Mouse (Mus musculus) stomach, postnatal 0 days (tissue): ENCODE measurements at regions not wholly inside any gene's neighbourhood (a gene's known extent, or its start where the extent isn't known, plus 50 kb on each side); places are given as distances from the start of the nearest gene placed in this dataset.

Source experiments
- CTCF ChIP-seq: IDR thresholded peaks from 2 replicates; pipeline ENCODE4 v1.5.1; 2016; ENCODE audit warnings: antibody characterized with exemption, low read depth, mild to moderate bottlenecking, moderate library complexity
- EP300 ChIP-seq: optimal IDR thresholded peaks from 2 replicates; pipeline ENCODE3; 2016; ENCODE audit warnings: antibody characterized with exemption

DNA sequence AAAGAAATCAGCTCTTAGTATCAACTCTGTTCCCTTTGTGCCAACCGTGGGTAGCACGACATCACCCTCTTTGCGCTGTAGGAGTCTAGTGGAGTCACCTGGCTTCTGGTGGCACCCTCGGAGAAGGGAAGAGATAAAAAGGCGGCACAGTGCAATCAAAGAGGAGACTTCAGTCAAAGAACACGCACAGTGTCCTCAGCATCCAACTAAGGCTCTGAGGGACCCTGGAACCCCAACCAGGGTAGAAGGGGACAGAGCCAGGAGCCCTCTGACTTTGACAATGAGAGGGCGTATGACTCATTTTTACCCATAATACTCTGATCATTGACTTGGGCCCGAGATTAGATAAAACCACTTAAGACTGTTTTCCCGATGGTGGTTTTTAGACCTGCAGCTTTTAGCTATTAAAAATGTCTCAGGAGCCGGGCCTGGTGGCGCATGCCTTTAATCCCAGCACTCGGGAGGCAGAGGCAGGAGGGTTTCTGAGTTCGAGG lies 94.5 kb upstream of the Slc45a1 start:
- no peak for TF ChIP-seq CTCF
- TF ChIP-seq EP300 = peak; percentile 13
